Mouse (Mus musculus): ENCODE results near the gene Acp1.

GRCm38 (mm10) chr12:30851871-30852270 lies 59.5 kb downstream of the Acp1 start:
- TF ChIP-seq CTCF (IDR thresholded peaks at IDR 0.05; ENCODE audit: insufficient read depth, low read length) (no peak), POLR2A (IDR thresholded peaks at IDR 0.05; ENCODE audit: borderline replicate concordance, extremely low read depth, low read depth, low read length) (no peak)
